Mouse (Mus musculus) neural tube, embryonic 14.5 days (tissue): ENCODE measurements around the gene Olfml2a. TPM values are rescaled to one million over a fixed set of nuclear protein-coding genes. Genes with fewer than 3 reads are reported as not detected.
A peak's percentile ranks its signal among the peaks of the same experiment; 100 is the strongest.

Source experiments
- ATAC-seq: fragments of 200-750 bp; cut with Nextera tagmentation; 2 replicates; pipeline ENCODE4 v1.8.0; 2017; ENCODE audit warnings: low read depth, mild to moderate bottlenecking, moderate TSS enrichment, moderate library complexity
- H3K27ac ChIP-seq: fragments of 300-500 bp; sonication (generic); 2 replicates; pipeline ENCODE4 v1.5.1; 2014; ENCODE audit warnings: low read depth, mild to moderate bottlenecking, control low read depth, low read length, moderate library complexity, mixed read lengths
- H3K27me3 ChIP-seq: fragments of 300-500 bp; sonication (generic); 2 replicates; pipeline ENCODE4 v1.6.1; 2014; ENCODE audit warnings: low read length; ENCODE audit not compliant: control insufficient read depth, insufficient read depth
- H3K36me3 ChIP-seq: fragments of 300-500 bp; sonication (generic); 2 replicates; pipeline ENCODE4 v1.6.1; 2014; ENCODE audit warnings: low read length, mixed read lengths; ENCODE audit not compliant: control insufficient read depth, insufficient read depth
- H3K4me1 ChIP-seq: fragments of 300-500 bp; sonication (generic); 2 replicates; pipeline ENCODE4 v1.6.1; 2014; ENCODE audit warnings: low read length; ENCODE audit not compliant: control insufficient read depth, insufficient read depth
- H3K4me2 ChIP-seq: fragments of 300-500 bp; sonication (generic); 2 replicates; pipeline ENCODE4 v1.6.1; 2014; ENCODE audit warnings: mild to moderate bottlenecking, low read depth, low read length, control low read depth
- H3K4me3 ChIP-seq: fragments of 300-500 bp; sonication (generic); 2 replicates; pipeline ENCODE4 v1.5.1; 2014; ENCODE audit warnings: low read depth, low read length, control low read depth, mixed read lengths
- H3K9ac ChIP-seq: fragments of 300-500 bp; sonication (generic); replicated peaks from 2 replicates; pipeline ENCODE4 v1.6.1; 2014; ENCODE audit warnings: low read depth, mild to moderate bottlenecking, control low read depth, low read length, mixed read lengths
- H3K9me3 ChIP-seq: fragments of 300-500 bp; sonication (generic); 2 replicates; pipeline ENCODE4 v1.6.1; 2016; ENCODE audit warnings: low read length; ENCODE audit not compliant: control insufficient read depth
- WGBS: fragments of 180-500 bp; shearing (Covaris S2); extraction: QIAGEN DNeasy Blood & Tissue Kit; methylation state at CpG from one replicate; pipeline ENCODE4 v1.1.7; 2014; 5-methylcytosine and 5-hydroxymethylcytosine counted together
- polyA plus RNA-seq: library from polyadenylated mRNA; unstranded; fragments of >200 nt; fragmentation: Nextera tagmentation; extraction: Ambion mirVana; gene quantifications from 2 replicates; pipeline ENCODE4 v1.2.1, GENCODE M21; 2014

Gene Olfml2a
- polyA plus RNA-seq, 1 experiment from 2014 or later: 0.94 TPM

GRCm38 (mm10) chr2:39001866-39002265, 70.1 kb downstream of the Olfml2a start:
- H3K27ac ChIP-seq: no peak overlapping the region
- H3K9ac ChIP-seq: no peak overlapping the region
- H3K4me3 ChIP-seq: no peak overlapping the region
- H3K27me3 ChIP-seq: no peaks in the 10 kb centered on the region
- WGBS: 85% methylated on average over 3 of the region's 3 CpGs
- H3K4me1 ChIP-seq: peaks cover 22% of the 10 kb centered on the region
- H3K36me3 ChIP-seq: peaks cover 32% of the 10 kb centered on the region
- H3K9me3 ChIP-seq: no peaks in the 10 kb centered on the region
- no peak for ATAC-seq
- no peak overlapping the region for H3K4me2 ChIP-seq

- H3K4me2 ChIP-seq: peak overlapping the region; percentile 92
- 52% methylated on average over 8 of the region's 8 CpGs for WGBS
- no peak overlapping the region for H3K27ac ChIP-seq
- H3K36me3 ChIP-seq: peaks cover 32% of the 10 kb centered on the region
- no peak overlapping the region for H3K9ac ChIP-seq
- no peak for ATAC-seq
- no peaks in the 10 kb centered on the region for H3K9me3 ChIP-seq
- peaks cover 26% of the 10 kb centered on the region for H3K4me1 ChIP-seq
- H3K4me3 ChIP-seq: no peak overlapping the region; the same call in 1 of the 2 replicates
- no peaks in the 10 kb centered on the region for H3K27me3 ChIP-seq
Observed at GRCm38 (mm10) chr2:39003106-39003505, 71.3 kb downstream of the Olfml2a start.

- H3K9ac ChIP-seq: peak overlapping the region; percentile 80
- H3K27ac ChIP-seq: no peak overlapping the region
- peaks cover 26% of the 10 kb centered on the region for H3K4me1 ChIP-seq
- no peak for ATAC-seq
- peak overlapping the region; percentile 48 for H3K4me3 ChIP-seq
- H3K36me3 ChIP-seq: peaks cover 32% of the 10 kb centered on the region
- H3K27me3 ChIP-seq: no peaks in the 10 kb centered on the region
- H3K4me2 ChIP-seq: peak overlapping the region; percentile 92
- H3K9me3 ChIP-seq: no peaks in the 10 kb centered on the region
- WGBS: 75% methylated on average over 5 of the region's 5 CpGs
Observed at GRCm38 (mm10) chr2:39003512-39003911, 71.7 kb downstream of the Olfml2a start.

GRCm38 (mm10) chr2:39004372-39004771, 72.6 kb downstream of the Olfml2a start:
- Histone ChIP-seq H3K4me1 (peaks cover 34% of the 10 kb centered on the region), H3K4me2 (peak overlapping the region; percentile 92), H3K27ac (peak overlapping the region; percentile 87), H3K9me3 (no peaks in the 10 kb centered on the region), H3K36me3 (peaks cover 30% of the 10 kb centered on the region), H3K4me3 (peak overlapping the region; percentile 48), H3K9ac (peak overlapping the region; percentile 80), H3K27me3 (no peaks in the 10 kb centered on the region)
- 0% methylated on average over 11 of the region's 11 CpGs for WGBS
- ATAC-seq: 0 out of 2 replicates have a peak, but pooled peaks have one; percentile 0

- Histone ChIP-seq H3K27ac (peak within 1 kb of the TSS; percentile 87), H3K36me3 (peaks cover 26% of the 10 kb centered on the region), H3K9ac (peak within 1 kb of the TSS; percentile 80), H3K4me1 (peaks cover 38% of the 10 kb centered on the region), H3K9me3 (no peaks in the 10 kb centered on the region), H3K4me3 (peak within 1 kb of the TSS; percentile 48), H3K4me2 (peak within 1 kb of the TSS; percentile 92), H3K27me3 (no peaks in the 10 kb centered on the region)
- ATAC-seq: peak; percentile 89
- WGBS: 1% methylated on average over 54 of the region's 58 CpGs
Observed at GRCm38 (mm10) chr2:39004880-39005435, 73.2 kb downstream of the Olfml2a start, which contains the start of gene Arpc5l. Gene Arpc5l, plus strand, starts transcription at chr2:39005348.

- WGBS: 12% methylated on average over 15 of the region's 15 CpGs
- Histone ChIP-seq H3K4me1 (peaks cover 38% of the 10 kb centered on the region), H3K27ac (peak within 1 kb of the TSS; percentile 87), H3K27me3 (no peaks in the 10 kb centered on the region), H3K9ac (peak within 1 kb of the TSS; percentile 80), H3K4me3 (peak within 1 kb of the TSS; percentile 48), H3K4me2 (peak within 1 kb of the TSS; percentile 92), H3K9me3 (no peaks in the 10 kb centered on the region), H3K36me3 (peaks cover 19% of the 10 kb centered on the region)
- ATAC-seq: no peak
Observed at GRCm38 (mm10) chr2:39005574-39006079, 73.8 kb downstream of the Olfml2a start, which contains the start of gene Rpl35. Gene Rpl35, minus strand, starts transcription at chr2:39005624.

- Histone ChIP-seq H3K9ac (0 out of 2 replicates have a peak overlapping the region, but pooled peaks have one; percentile 80), H3K9me3 (no peaks in the 10 kb centered on the region), H3K4me1 (peaks cover 38% of the 10 kb centered on the region), H3K4me2 (peak overlapping the region; percentile 92), H3K36me3 (peaks cover 14% of the 10 kb centered on the region), H3K27ac (no peak overlapping the region), H3K4me3 (peak overlapping the region; percentile 48; the same call in 1 of the 2 replicates), H3K27me3 (no peaks in the 10 kb centered on the region)
- 93% methylated on average over 14 of the region's 14 CpGs for WGBS
- ATAC-seq: no peak
Observed at GRCm38 (mm10) chr2:39006149-39006730, 74.5 kb downstream of the Olfml2a start.

- peaks cover 38% of the 10 kb centered on the region for H3K4me1 ChIP-seq
- peak; percentile 88 for ATAC-seq
Observed at GRCm38 (mm10) chr2:39007865-39008264, 76.1 kb downstream of the Olfml2a start.

GRCm38 (mm10) chr2:39008350-39008851, 76.6 kb downstream of the Olfml2a start:
- ATAC-seq: peak; percentile 57
- under 1% methylated on average over 25 of the region's 25 CpGs for WGBS
- H3K9ac ChIP-seq: peak overlapping the region; percentile 81
- no peaks in the 10 kb centered on the region for H3K9me3 ChIP-seq
- H3K36me3 ChIP-seq: no peaks in the 10 kb centered on the region; the same call in 1 of the 2 replicates
- peak overlapping the region; percentile 82 for H3K4me3 ChIP-seq
- H3K4me1 ChIP-seq: peaks cover 33% of the 10 kb centered on the region
- peak overlapping the region; percentile 89 for H3K27ac ChIP-seq
- peak overlapping the region; percentile 96 for H3K4me2 ChIP-seq
- H3K27me3 ChIP-seq: no peaks in the 10 kb centered on the region

More at GRCm38 (mm10) chr2:39007865-39008264, 76.1 kb downstream of the Olfml2a start:
- Histone ChIP-seq H3K4me3 (peak overlapping the region; percentile 82), H3K4me2 (peak overlapping the region; percentile 96), H3K9me3 (no peaks in the 10 kb centered on the region), H3K36me3 (peaks cover 5% of the 10 kb centered on the region), H3K27ac (peak overlapping the region; percentile 89), H3K27me3 (no peaks in the 10 kb centered on the region), H3K9ac (peak overlapping the region; percentile 81)
- under 1% methylated on average over 41 of the region's 44 CpGs for WGBS
